Mouse (Mus musculus) cerebellum, adult 11 months (tissue): ENCODE data around the gene Syt12.

Source experiments
- DNase-seq: peaks from one replicate; pipeline ENCODE4 v3.0.0; 2022

Syt12 gene

GRCm38 (mm10) chr19:4442408-4442807, 34.8 kb downstream of the Syt12 start:
- DNase-seq: peak; percentile 74

DNA sequence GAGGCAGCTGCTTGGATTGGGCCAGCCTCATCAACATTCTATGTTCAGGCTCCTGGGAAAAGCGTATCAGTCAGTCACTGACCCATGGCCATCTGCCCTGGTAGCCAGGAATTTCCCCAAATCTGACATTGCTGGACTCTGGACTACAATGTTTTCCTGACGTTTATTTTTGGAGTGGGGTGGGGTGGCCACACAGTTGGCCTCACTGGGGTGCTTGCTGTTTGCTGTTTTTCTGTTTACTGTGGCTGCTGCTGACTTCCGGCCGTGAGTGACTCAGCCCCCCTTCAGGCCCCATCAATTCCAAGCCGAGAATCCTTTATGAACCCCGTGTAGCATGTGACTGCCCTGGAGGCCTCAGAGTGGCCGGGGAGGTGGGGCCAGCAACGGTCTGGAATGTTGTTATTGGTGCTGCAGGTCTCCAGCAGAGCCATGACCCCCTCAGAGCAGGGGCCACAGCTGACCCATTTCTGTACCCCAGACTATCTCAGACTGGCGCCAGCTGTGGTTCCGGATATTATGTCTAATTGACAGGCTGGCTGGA, 35.6 kb downstream of the Syt12 start:
- DNase-seq: no peak

GRCm38 (mm10) chr19:4441090-4441591, 36.1 kb downstream of the Syt12 start:
- peak; percentile 59 for DNase-seq

DNA sequence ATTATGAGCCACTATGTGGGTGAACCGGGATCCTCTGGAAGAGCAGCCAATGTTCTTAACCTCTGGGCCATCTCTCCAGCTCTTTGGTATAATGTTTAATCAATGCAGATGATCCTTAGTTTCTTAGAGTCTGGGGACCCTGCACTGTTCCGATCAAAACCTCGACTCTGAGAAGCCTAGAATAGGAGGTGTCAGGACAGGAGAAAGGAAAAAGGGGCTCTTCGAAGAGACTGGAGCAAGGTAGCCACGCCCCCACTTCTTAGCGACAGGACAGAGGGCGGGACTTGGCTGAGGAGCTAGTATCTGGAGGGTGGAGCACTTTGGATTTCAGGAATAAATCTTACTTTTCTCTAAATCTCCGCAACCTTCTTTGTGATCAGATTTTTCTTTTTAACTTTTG, 37.0 kb downstream of the Syt12 start:
- no peak for DNase-seq

DNA sequence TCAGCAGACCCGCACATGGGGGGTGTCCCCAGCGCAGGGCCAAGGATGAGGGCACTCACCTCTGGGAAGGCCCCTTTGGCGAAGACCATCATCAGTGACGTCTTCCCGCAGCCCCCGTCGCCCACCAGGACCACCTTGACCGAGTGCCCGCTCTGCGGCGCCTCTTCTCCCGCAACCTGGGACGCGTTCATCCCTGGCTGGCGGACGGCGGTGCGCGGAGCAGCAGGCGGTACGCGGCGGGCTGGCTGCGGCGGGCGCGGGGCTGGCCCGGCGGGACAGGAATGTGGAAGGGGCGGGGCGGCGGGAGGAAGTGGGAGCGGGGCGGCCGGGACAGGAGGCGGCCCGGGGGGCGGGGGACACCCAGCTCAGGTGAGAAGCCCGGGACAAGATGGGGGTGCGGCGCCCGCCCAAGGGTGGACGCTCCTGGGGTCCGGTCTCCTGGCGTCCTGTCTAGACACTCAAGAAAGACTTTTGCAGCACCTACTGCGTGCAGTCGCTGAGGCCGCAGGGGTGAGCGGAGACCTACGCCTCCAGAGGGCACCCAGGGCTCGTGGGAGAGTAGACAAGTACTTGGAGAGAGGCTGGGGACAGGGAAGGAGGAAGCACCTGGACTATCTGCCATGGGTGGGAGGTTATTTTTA, 38.0 kb downstream of the Syt12 start, which contains the start of gene Rhod:
Gene Rhod, minus strand, starts transcription at position 272 of the 641 bp plus-strand sequence.
- DNase-seq: no peak

DNA sequence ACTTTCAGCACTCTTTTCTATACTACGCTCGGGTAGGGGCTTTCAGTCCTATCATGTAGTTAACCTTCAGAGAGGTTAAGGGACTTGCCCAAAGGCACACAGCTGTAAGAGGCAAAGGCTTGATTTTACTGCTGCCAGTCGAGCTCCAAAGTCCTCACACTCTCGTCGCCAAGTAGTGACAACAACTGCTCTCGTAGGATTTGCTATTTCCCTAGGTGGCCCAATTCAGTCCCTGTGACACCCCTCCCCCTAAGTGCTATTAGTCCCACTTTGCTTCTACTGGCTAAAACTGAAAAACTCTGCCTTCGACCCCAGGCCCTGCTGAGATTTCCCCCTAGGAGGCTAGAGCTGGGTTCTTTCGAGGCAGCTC, 38.5 kb downstream of the Syt12 start:
- DNase-seq: no peak

GRCm38 (mm10) chr19:4437886-4438285, 39.4 kb downstream of the Syt12 start:
- DNase-seq: no peak

DNA sequence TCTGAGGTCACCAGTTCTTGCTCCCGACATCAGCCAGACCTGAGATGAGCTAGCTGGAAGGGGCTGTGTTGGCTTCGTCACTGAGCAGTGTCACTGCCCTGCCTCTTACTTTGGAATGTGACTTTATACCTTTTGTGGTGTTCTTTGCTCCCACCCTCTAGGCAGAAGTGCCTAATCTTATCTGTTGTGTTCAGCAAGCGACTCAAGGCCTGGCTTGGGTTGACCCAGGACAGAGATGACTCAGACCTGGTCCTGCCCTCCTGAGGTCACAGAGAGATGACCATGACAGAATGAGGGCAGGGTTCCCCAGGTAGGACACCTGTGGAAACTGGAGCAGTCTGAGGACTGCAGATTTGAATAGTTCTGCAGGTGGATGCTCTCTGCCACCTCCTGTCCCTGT, 41.0 kb downstream of the Syt12 start:
- DNase-seq: no peak

DNA sequence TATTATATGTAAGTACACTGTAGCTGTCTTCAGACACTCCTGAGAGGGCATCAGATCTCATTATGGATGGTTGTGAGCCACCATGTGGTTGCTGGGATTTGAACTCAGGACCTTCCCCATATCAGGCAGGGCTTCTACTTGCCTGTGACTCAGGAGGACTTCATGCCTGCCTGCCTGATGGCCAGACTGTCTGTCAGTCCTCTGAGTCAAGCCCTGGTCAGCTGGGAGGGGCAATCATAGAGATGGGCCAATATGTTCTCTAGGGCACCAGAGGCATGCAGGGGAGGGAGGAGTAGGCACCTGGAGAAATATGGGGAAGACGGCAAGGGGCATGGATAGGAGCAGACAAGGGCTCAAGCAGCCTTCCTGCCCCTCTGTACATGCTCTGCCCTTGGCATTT, 42.2 kb downstream of the Syt12 start:
- DNase-seq: no peak

- no peak for DNase-seq
These were observed 43.5 kb downstream of the Syt12 start for GRCm38 (mm10) chr19:4433756-4434155.

DNA sequence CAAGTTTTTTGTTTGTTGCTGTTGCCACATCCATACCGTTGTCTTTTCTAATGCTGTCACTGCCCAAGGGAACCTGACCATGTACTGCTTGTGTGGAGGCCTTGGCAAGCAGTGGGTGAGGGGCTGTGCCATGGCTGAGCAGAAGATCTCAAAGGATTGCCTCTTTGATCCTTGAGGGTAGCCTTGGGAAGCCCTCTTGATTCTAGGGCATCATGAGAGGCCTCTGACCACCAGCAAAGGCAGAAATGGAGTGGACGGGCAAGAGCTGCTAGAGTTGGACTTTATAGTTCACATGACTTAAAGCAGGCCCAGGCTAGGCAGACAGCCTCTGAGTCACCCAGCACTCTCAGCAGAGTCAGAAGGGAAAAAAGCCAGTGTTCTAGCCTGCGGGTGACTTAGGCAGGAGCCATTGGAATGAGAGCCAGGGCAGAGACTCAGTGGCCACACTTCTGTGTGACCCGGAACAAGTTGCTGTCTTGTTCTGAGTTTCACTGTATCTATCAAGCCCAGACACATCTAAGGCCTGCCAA, 47.1 kb downstream of the Syt12 start:
- DNase-seq: no peak

GRCm38 (mm10) chr19:4425610-4426366, 51.5 kb downstream of the Syt12 start:
- DNase-seq: peak; percentile 27

- no peak for DNase-seq
These were observed 54.2 kb downstream of the Syt12 start for GRCm38 (mm10) chr19:4423021-4423420.

GRCm38 (mm10) chr19:4422581-4422980, 54.7 kb downstream of the Syt12 start:
- no peak for DNase-seq

- peak; percentile 69 for DNase-seq
These were observed 56.9 kb downstream of the Syt12 start for GRCm38 (mm10) chr19:4420153-4420910.

- no peak for DNase-seq
These were observed 57.5 kb downstream of the Syt12 start for GRCm38 (mm10) chr19:4419711-4420110.

DNA sequence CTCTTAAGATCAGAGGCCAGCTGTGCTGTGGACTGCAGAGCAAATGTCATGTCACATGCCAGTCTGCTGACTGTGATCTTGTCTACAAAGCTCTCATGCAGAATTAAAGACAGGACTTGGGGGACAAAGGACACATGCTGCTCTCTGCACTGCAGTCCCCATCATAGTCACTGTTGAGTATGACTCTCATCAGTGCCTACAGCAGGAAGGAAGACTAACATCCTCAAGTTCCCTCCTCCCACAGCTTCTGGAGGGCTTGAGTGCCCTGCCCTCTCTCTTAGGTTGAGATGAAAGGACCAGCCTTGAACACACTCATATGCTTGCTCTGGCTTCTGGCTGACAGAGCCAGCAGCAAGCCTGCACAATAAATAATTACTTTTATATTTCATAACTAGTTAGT, 59.5 kb downstream of the Syt12 start:
- DNase-seq: no peak

DNA sequence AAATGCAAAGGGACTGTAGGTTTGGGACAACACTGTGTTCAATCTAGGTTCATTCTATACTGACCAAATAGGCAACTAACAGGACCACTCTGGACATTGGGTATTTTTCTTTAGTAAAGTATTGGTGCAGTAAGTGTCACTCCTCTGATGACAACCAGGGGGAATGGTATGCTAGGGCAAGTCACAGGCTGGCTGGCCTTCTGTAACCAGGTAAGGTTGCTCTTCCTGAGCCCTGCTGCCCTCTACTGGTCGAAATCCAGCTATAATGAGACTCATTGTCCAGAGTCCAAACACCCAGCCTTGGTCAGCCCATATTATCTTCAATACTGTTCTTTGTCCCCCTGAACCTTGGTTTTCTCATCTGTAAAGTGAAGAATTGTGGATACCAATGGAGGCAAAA, 60.1 kb downstream of the Syt12 start:
- DNase-seq: peak; percentile 71

- DNase-seq: no peak
These were observed 62.6 kb downstream of the Syt12 start for GRCm38 (mm10) chr19:4414631-4415030.

DNA sequence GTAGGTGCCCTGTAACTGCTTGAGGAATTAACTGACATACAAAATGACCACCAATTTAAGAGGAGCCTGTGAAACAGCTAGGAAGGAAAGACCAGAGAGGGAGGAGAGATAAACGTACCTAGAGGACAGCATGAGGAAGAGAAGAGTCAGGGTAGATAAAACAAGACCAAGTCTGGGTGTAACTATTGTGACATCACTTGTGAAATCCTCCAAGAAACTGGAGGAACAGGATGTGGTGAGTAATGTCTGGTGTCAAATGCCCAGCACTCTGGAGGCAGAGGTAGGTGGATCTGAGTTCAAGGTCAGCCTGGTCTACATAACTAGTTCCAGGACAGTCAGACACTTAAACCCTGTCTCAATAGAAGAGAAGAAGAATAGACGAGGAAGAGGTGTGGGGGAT, 68.2 kb downstream of the Syt12 start:
- no peak for DNase-seq

DNA sequence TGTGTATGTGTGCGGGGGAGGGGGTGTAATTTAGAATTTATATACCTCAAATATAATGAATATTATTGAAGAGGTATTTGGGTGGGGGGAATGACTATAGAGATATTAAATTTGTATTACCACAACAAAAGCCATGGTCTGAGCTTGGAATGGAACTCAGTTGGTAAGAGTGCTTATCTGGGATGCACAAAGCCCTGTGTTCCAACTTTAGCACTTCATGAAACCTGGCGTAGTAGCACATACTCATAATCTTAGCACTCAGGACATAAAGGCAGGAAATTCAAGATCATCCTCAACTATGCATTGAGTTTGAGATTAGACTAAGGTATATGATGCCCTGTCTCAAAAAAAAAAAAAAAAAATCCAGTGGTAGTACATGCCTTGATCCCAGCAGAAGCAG, 72.4 kb downstream of the Syt12 start:
- no peak for DNase-seq

DNA sequence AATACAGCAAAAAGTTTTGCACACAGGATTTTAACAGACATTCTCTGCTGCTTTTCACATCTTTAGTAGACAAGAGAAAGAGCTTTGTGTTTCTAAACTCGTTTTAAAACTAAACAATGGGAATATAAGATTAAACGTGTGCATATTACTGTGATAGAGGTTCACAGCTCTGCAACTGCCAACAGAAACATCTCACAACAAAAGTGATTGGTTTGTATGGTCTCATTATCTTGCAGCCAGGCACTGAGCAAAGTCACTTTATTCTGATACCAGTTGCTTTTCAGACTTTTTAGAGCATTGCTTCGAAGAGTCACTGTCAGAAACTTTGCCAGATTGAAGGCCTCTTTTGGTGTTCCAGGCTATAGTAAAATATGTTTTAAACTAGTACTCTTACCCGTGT, 78.3 kb downstream of the Syt12 start:
- no peak for DNase-seq

GRCm38 (mm10) chr19:4398630-4398948, 78.7 kb downstream of the Syt12 start:
- DNase-seq: no peak
